Mouse (Mus musculus) spleen, postnatal 10 days (tissue): ENCODE measurements around the gene Fam71b.

Source experiments
- DNase-seq, 2 experiments: peaks; one replicate each; pipeline ENCODE4 v3.0.0; 2021 to 2022; ENCODE audit warnings: low spot score in 2 of 2

Gene Fam71b

GRCm38 (mm10) chr11:46431129-46431528, 34.8 kb downstream of the Fam71b start:
- peak; percentile 70 to 89 for DNase-seq

DNA sequence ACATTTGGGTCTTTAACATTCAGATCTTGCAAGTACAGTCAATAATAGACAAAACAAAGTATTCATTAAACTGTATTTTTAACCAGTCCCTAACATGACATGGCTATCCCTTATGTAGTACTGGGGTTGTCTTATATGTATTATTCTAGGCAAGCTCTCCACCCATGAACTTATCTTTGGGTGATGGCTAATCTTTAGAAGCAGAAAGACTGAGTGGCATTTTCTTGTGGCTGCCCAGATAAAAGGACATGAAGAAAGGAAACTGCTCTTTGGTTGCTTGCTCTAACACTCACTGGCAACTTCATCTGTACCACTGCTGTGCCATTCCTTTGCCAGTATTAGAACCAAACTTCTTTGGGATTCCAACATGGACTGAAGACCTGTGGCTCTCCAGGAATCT, 39.0 kb downstream of the Fam71b start:
- no peak for DNase-seq

- DNase-seq: peak; percentile 88 to 94
Measured at GRCm38 (mm10) chr11:46436760-46437458, 40.5 kb downstream of the Fam71b start, which contains the start of gene Med7. Gene Med7, plus strand, starts transcription at chr11:46436925.

DNA sequence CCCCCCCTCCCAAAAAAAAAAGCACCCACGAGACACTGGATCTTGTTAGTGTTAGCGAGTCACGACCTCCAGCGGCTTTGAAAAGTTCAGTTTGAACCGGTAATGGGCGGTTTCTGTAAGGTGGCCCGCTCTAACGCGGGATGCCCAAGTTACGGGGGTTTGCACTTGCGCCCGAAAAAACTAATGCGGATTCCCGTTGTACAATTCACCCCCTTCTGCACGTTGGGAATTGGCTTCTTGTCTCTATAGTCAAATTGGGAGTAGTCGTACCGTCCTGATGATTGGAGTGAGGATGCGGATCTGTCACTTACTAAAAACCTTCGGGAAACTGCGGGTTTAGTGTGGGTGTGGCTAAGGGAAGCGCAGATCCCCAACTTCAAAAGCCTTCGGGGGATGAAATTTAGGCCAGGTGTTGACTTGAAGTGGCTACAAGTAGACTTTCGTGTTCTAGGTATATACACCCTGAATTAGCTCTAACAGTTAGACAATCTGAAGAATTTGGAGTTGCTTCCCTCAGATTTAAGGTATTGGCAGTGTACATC, 41.2 kb downstream of the Fam71b start:
- DNase-seq: peak; percentile 66 to 69

DNA sequence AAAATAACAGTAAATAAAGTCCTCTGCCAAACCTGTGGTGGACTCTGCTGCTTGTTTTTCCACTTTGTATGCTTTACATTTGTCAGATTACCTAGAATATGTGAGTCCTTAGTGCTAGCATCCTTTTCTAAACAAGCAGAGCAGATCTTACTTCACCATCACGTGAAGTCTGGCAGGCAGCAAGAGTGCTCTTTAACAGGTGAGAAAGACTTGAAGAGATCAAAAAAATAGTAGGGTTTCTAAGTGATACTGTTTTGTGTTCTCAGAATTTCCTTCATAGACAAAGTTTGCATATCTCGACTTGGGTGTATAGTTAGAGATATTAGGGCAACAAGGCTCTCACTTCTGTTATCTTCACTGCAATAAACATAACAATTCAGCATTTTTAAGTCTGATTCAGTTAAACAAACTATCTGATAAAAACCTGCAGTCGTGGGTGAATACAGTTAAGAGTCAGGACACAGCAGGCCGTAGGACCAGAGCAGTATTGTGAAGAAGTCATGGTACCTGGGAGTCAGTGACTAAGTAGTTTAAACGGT, 42.7 kb downstream of the Fam71b start:
- no peak for DNase-seq

DNA sequence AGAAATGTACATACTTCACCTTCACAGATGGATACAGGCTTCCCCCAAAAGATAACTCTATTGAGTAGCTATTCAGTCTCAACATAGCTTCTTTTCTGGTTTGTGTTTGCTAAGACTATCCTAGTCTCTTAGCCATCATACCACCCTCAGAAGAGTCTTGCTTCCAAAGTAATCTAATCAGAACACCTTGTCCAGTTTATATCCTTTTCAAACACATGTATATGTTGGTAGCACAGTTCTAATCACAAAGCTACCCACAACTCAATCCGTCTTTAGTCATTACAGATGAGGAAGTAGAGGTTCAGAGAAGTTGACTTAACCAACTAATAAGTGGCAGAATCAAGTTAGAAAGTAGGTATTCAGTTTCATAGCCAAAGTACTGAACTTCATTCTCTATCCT, 45.4 kb downstream of the Fam71b start:
- no peak for DNase-seq

- no peak for DNase-seq
Measured at GRCm38 (mm10) chr11:46443152-46443551, 46.8 kb downstream of the Fam71b start.

DNA sequence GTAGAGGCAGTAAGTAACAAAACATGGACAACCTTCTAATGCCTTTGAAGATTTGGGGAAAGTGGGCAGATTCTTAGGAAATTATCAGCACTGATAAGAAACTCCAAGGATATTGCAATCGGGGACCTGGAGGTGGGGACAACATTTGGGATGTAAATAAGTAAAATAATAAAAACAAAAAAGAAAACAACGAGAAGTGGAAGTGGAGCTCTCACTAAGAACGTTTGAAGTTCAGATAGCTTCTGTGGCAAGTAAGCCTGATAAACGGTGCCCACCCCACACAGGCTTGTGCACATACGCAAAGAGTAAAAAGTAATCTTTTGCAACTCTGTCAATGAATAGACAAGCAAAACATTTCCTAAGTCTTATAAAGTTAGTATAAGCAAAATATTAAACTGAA, 47.6 kb downstream of the Fam71b start:
- no peak for DNase-seq

GRCm38 (mm10) chr11:46446150-46446549, 49.8 kb downstream of the Fam71b start:
- DNase-seq: no peak

- DNase-seq: no peak
Measured at GRCm38 (mm10) chr11:46447644-46448484, 51.5 kb downstream of the Fam71b start.

DNA sequence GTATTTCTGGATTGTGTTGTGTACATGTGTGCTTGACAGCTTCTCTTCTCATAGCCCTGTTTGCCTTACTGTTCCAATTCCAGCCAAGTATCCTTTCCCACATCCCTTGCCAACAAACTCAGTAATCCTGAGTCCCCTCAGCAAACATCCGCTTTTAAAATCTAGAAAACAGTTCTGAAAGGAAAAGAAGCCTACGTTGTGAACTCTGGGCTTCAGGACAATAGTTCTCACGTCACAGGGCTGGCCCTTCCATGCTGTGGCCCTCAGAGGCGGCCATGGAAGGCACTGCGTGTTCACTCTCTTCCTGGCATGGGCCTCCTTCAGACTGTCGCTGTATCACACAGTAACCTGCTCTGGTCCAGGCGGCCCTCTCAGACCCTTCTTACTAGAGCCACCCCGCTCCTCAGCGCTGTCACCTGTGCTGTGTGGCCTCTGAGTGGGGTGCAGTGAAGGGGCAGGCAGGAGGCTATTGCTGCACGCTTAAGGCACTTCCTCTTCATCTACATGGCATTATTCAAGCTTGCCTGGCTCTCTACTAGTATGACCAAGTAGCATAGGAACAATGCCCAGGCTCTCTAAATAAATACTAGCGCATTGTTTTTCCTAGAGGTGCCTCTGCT, 53.2 kb downstream of the Fam71b start:
- DNase-seq: no peak

- DNase-seq: no peak
Measured at GRCm38 (mm10) chr11:46454453-46455045, 58.2 kb downstream of the Fam71b start, which contains the start of gene Havcr2. Gene Havcr2, plus strand, starts transcription at chr11:46454935.
